ENCODE assay signal across 14 mouse cellular contexts in the genomic region with DNA sequence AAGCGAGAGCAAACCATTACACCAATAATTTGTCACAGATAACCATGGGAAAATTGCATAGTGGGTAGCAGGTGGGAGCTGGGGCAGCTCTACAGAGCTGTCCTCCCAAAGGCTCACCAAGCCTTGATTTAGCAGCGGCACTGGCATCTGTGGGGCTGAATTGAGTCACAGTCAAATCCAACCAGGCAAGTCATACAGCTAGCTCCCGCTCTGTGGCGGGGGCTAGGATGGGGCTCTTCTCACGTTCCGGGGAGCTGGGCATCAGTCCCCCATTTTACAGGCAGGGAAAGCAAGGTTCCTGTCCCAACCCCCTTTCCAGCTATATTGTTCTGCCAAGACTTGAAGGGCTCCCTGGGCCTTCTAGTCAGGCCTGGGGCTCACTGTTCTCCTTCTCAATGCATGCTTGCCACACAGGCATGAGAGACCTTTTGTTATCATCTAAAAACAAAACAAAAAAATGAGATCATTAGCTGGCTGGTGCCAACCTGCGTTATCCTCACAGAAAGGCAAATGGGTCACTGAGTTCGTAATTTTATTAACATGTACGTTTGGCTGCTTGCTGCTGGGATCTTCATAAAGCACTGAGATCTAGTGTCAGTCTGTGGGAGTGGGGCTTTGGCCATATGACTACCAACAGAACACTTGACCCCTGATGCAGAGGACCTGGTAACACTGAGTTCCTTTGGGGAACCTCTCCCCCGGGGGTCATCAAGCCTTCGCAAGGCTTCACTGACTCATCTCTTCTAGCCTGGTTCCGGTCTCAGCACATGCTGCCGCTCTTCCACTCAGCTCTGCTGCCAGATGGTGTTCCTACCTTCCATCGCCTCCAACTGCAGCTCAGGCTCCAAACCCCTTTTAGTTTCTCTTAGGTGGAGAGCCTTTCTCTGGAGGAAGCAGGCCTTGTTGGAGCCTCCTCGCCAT. TPM values are rescaled to one million over a fixed set of nuclear protein-coding genes. Genes with fewer than 3 reads are reported as not detected.
DNase-seq lines count a peak whose midpoint lies in the region; ATAC-seq lines count a peak whose summit lies in the region.
"Had no signal": no experiment of that assay in that cellular context is flagged by ENCODE, and none has a peak within 500 bp of the region (broad histone marks: within the 10 kb centered on the region; RNA-seq: fewer than 3 reads in every experiment).

No protein-coding gene starts in this region.

- 0 out of 2 replicates have a peak overlapping the region, but pooled peaks have one; percentile 17 for H3K9ac ChIP-seq in kidney, embryonic 15.5 days
- H3K9ac ChIP-seq: embryonic facial prominence, embryonic 13.5 days; liver, postnatal 0 days; midbrain, embryonic 13.5 days had no signal

- H3K27ac ChIP-seq in kidney, embryonic 15.5 days, result peak overlapping the region; percentile 37; the same call in 1 of the 2 replicates
- H3K27ac ChIP-seq: embryonic facial prominence, embryonic 13.5 days; midbrain, embryonic 13.5 days had no signal

- H3K4me3 ChIP-seq in kidney, embryonic 15.5 days (replicated peaks), result no peak overlapping the region
- H3K4me3 ChIP-seq: embryonic facial prominence, embryonic 13.5 days; midbrain, embryonic 13.5 days had no signal

- H3K36me3 ChIP-seq in kidney, embryonic 15.5 days, result peaks cover 36% of the 10 kb centered on the region

- peaks cover 9% of the 10 kb centered on the region for H3K4me1 ChIP-seq in kidney, embryonic 15.5 days

- H3K27me3 ChIP-seq in kidney, embryonic 15.5 days, result no peaks in the 10 kb centered on the region
- H3K27me3 ChIP-seq: embryonic facial prominence, embryonic 13.5 days; midbrain, embryonic 13.5 days had no signal

- WGBS in kidney, embryonic 15.5 days, result 59% methylated on average over 15 of the region's 15 CpGs

- no peak for DNase-seq in kidney, postnatal 25 days
- peak; percentile 39 for DNase-seq in cerebellum, adult 11 months
- peak; percentile 69 for DNase-seq in cerebellum, adult 9-11 months
- peak; percentile 32 to 49 for DNase-seq in layer of hippocampus, postnatal 10 days (ENCODE audit: low spot score in 2 of 2)
- no peak for DNase-seq in thymus, postnatal 0 days (ENCODE audit: low spot score)
- no peak for DNase-seq in adrenal gland, postnatal 4 days (ENCODE audit: low spot score in 2 of 2)
- DNase-seq: adrenal gland, postnatal 36 days; kidney, postnatal 14 days; liver, postnatal 0 days had no signal

- H3K4me2 ChIP-seq in kidney, embryonic 15.5 days, result no peak overlapping the region
- H3K4me2 ChIP-seq: embryonic facial prominence, embryonic 13.5 days; midbrain, embryonic 13.5 days had no signal

- no peak for ATAC-seq in kidney, embryonic 15.5 days (replicated peaks; ENCODE audit: low FRiP score)
- ATAC-seq in activated CD4-positive, CD25-positive, alpha-beta regulatory T cell, adult 4 months, result no peak
- ATAC-seq: liver, postnatal 0 days; midbrain, embryonic 13.5 days had no signal

- H3K9me3 ChIP-seq in kidney, embryonic 15.5 days (replicated peaks), result no peaks in the 10 kb centered on the region
- H3K9me3 ChIP-seq: embryonic facial prominence, embryonic 13.5 days; midbrain, embryonic 13.5 days had no signal

RNA-seq across cellular contexts. Expression of a gene that starts 5.3 kb away (rescaled TPM):
- polyA plus RNA-seq in kidney, embryonic 15.5 days (2015; fragmentation: Nextera tagmentation; extraction: Ambion mirVana), result 43.5 and 48.3 TPM in 2 replicates
- total RNA-seq in layer of hippocampus, postnatal 10 days (2021), result 100 to 1,000 TPM in 1 of 2 experiments, 10 to 100 TPM in 1; 99.4 to 105 TPM
- 11.0 and 14.5 TPM in 2 replicates for polyA plus RNA-seq in thymus, postnatal 0 days (2015; fragmentation: Nextera tagmentation; extraction: Ambion mirVana)
- 10 to 100 TPM; 25.8 to 27.0 TPM for total RNA-seq in adrenal gland, postnatal 4 days (2021)
- polyA plus RNA-seq in activated CD4-positive, CD25-positive, alpha-beta regulatory T cell, adult 4 months (2017; shearing (Covaris generic)), result not detected
- total RNA-seq: MEL had no signal

RNA-seq across cellular contexts. Expression of a gene that starts 50.0 kb away (rescaled TPM):
- polyA plus RNA-seq in kidney, embryonic 15.5 days (2015; fragmentation: Nextera tagmentation; extraction: Ambion mirVana), result 132 and 140 TPM in 2 replicates
- total RNA-seq in layer of hippocampus, postnatal 10 days (2021), result 100 to 1,000 TPM; 152 to 165 TPM
- polyA plus RNA-seq in thymus, postnatal 0 days (2015; fragmentation: Nextera tagmentation; extraction: Ambion mirVana), result 45.0 and 51.9 TPM in 2 replicates
- total RNA-seq in adrenal gland, postnatal 4 days (2021), result 100 to 1,000 TPM; 125 to 136 TPM
- 10 to 100 TPM; 36.3 to 39.7 TPM for polyA plus RNA-seq in activated CD4-positive, CD25-positive, alpha-beta regulatory T cell, adult 4 months (2017; shearing (Covaris generic))

RNA-seq across cellular contexts. Expression of a gene that starts 55.7 kb away (rescaled TPM):
- polyA plus RNA-seq in kidney, embryonic 15.5 days (2015; fragmentation: Nextera tagmentation; extraction: Ambion mirVana), result 0.95 and 3.4 TPM in 2 replicates
- under 1 TPM; 0.30 to 0.62 TPM for total RNA-seq in layer of hippocampus, postnatal 10 days (2021)
- polyA plus RNA-seq in thymus, postnatal 0 days (2015; fragmentation: Nextera tagmentation; extraction: Ambion mirVana), result 0.55 and 0.89 TPM in 2 replicates
- total RNA-seq in adrenal gland, postnatal 4 days (2021), result 1 to 10 TPM in 1 of 2 experiments, under 1 TPM in 1; 0.81 to 1.1 TPM
- not detected for polyA plus RNA-seq in activated CD4-positive, CD25-positive, alpha-beta regulatory T cell, adult 4 months (2017; shearing (Covaris generic))
- total RNA-seq: MEL had no signal

Comparison
In these comparisons a context has a peak if more than half of its experiments do, and no peak if none do; other contexts are left out.
1. DNase-seq: peak in cerebellum, adult 11 months (single experiment), cerebellum, adult 9-11 months (single experiment) and layer of hippocampus, postnatal 10 days (2 of 2); none in kidney, postnatal 25 days (0 of 2), thymus, postnatal 0 days (single experiment) and adrenal gland, postnatal 4 days (0 of 2).
2. RNA of a gene that starts 5.3 kb away (polyA plus RNA-seq): 43.5 to 48.3 TPM in kidney, embryonic 15.5 days and 11.0 to 14.5 TPM in thymus, postnatal 0 days; not detected in activated CD4-positive, CD25-positive, alpha-beta regulatory T cell, adult 4 months; every median in the first group is over 10 times any median in the second.